In the genomic region with DNA sequence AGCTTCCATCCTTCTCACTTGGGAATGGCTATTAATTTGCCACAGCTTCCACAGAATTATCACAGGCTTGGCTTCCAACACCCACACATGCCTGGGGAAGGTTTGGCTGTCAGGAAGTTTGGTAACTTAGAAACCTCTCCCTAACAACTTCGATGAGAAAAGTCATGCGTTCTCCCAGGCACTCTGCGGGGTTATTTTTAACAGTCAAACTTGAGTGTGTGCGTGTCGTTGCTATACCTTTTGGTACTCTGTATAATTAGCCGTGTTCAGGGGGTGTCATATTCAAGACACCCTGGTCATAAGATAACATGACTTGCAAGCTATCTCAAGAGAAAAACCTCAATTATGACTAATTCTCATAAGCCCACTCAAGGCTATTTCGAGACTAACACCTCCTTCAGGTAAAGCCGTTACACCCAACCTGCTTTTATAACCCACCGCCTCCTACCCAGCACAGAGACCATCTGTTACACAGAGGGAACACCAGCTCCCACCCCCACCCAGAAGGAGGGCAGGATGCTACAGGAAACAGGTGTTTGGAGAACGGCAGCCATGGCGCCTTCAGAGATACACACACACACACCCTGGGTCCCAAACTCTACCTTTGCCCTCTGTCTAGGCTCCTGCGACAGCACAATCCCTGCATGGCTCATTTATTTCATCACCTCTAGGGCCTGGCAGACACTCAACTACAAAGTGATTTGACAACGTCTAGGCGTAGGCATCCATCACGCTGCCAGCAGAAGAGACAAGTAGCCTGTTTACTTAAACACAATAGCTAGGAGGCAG, we compare ENCODE assay signal across 8 mouse cellular contexts. TPM values are rescaled to one million over a fixed set of nuclear protein-coding genes. Genes with fewer than 3 reads are reported as not detected.
A peak's percentile ranks its signal among the peaks of the same experiment; 100 is the strongest.
DNase-seq lines count a peak whose midpoint lies in the region; TF ChIP-seq lines count a peak whose summit lies in the region.

No protein-coding gene starts in this region.

- TF ChIP-seq CTCF in layer of hippocampus, adult 2 months (conservative IDR thresholded peaks at IDR 0.05), result no peak

- H3K27ac ChIP-seq in layer of hippocampus, adult 2 months, result peak overlapping the region; percentile 94

- intact Hi-C loops in left cerebral cortex, postnatal 36 days (cut with DNase I), result loop anchor here (1.0 kb wide), 1 partner anchor 269 kb away; a partner anchor contains a TSS

- DNase-seq in layer of hippocampus, adult 2 months (ENCODE audit: low spot score in 2 of 2), result peak; percentile 47 to 52
- DNase-seq in layer of hippocampus, postnatal 36 days, result no peak
- DNase-seq in fat pad, adult 2 months (ENCODE audit: extremely low read depth, low read depth, low spot score), result peak; percentile 3
- peak; percentile 43 for DNase-seq in heart, postnatal 4 days
- DNase-seq in left cerebral cortex, postnatal 36 days (ENCODE audit: low spot score in 2 of 2), result peak; percentile 84 to 86
- DNase-seq in urinary bladder, postnatal 25 days (ENCODE audit: low spot score), result no peak
- no peak for DNase-seq in urinary bladder, adult 2 months (ENCODE audit: low spot score)
- no peak for DNase-seq in gastrocnemius, postnatal 10 days

- no peak overlapping the region; the same call in 1 of the 2 replicates for H3K4me3 ChIP-seq in layer of hippocampus, adult 2 months

RNA-seq across cellular contexts. Expression of a gene that starts 0.9 kb away (rescaled TPM):
- not detected for total RNA-seq in layer of hippocampus, adult 2 months (2021)
- under 1 TPM; 0.10 to 0.22 TPM for total RNA-seq in layer of hippocampus, postnatal 36 days (2021)
- total RNA-seq in heart, postnatal 4 days (2021), result not detected
- total RNA-seq in left cerebral cortex, postnatal 36 days (2021), result under 1 TPM; 0.22 to 0.39 TPM
- polyA plus RNA-seq in urinary bladder, adult 2 months (2012; rRNA removed), result not detected in 2 replicates
- under 1 TPM in 1 of 2 experiments, not detected in 1; 0.16 TPM for total RNA-seq in gastrocnemius, postnatal 10 days (2021)

RNA-seq across cellular contexts. Expression of a gene that starts 13.3 kb away (rescaled TPM):
- total RNA-seq in layer of hippocampus, adult 2 months (2021), result 1 to 10 TPM; 1.9 to 2.1 TPM
- total RNA-seq in layer of hippocampus, postnatal 36 days (2021), result 1 to 10 TPM in 1 of 2 experiments, under 1 TPM in 1; 0.80 to 1.2 TPM
- 1 to 10 TPM in 1 of 2 experiments, under 1 TPM in 1; 0.79 to 1.0 TPM for total RNA-seq in heart, postnatal 4 days (2021)
- total RNA-seq in left cerebral cortex, postnatal 36 days (2021), result 1 to 10 TPM; 1.3 to 1.5 TPM
- polyA plus RNA-seq in urinary bladder, adult 2 months (2012; rRNA removed), result 0.10 and 0.25 TPM in 2 replicates
- total RNA-seq in gastrocnemius, postnatal 10 days (2021), result under 1 TPM; 0.20 to 0.28 TPM

RNA-seq across cellular contexts. Expression of a gene that starts 33.7 kb away (rescaled TPM):
- total RNA-seq in layer of hippocampus, adult 2 months (2021), result 1 to 10 TPM; 1.6 to 2.3 TPM
- total RNA-seq in layer of hippocampus, postnatal 36 days (2021), result 1 to 10 TPM; 1.2 to 1.9 TPM
- under 1 TPM in 1 of 2 experiments, not detected in 1; 0.10 TPM for total RNA-seq in heart, postnatal 4 days (2021)
- total RNA-seq in left cerebral cortex, postnatal 36 days (2021), result not detected
- not detected in 2 replicates for polyA plus RNA-seq in urinary bladder, adult 2 months (2012; rRNA removed)
- total RNA-seq in gastrocnemius, postnatal 10 days (2021), result not detected

RNA-seq across cellular contexts. Expression of a gene that starts 51.8 kb away (rescaled TPM):
- under 1 TPM; 0.23 to 0.64 TPM for total RNA-seq in layer of hippocampus, adult 2 months (2021)
- under 1 TPM; 0.23 to 0.40 TPM for total RNA-seq in layer of hippocampus, postnatal 36 days (2021)
- total RNA-seq in heart, postnatal 4 days (2021), result not detected
- total RNA-seq in left cerebral cortex, postnatal 36 days (2021), result under 1 TPM; 0.52 to 0.68 TPM
- polyA plus RNA-seq in urinary bladder, adult 2 months (2012; rRNA removed), result 5.2 and 6.4 TPM in 2 replicates
- not detected for total RNA-seq in gastrocnemius, postnatal 10 days (2021)

Comparison
In these comparisons a context has a peak if more than half of its experiments do, and no peak if none do; other contexts are left out.
1. DNase-seq: peak in layer of hippocampus, adult 2 months (2 of 2), fat pad, adult 2 months (single experiment), heart, postnatal 4 days (single experiment) and left cerebral cortex, postnatal 36 days (2 of 2); none in layer of hippocampus, postnatal 36 days (0 of 2), urinary bladder, postnatal 25 days (single experiment), urinary bladder, adult 2 months (single experiment) and gastrocnemius, postnatal 10 days (single experiment).